Mouse (Mus musculus): ENCODE measurements around the gene Olfr366. TPM values are rescaled to one million over a fixed set of nuclear protein-coding genes. Genes with fewer than 3 reads are reported as not detected.
"Not testable (repeated sequence)": the region's sequence is repeated elsewhere in the genome, so short reads cannot be mapped to it uniquely, and the experiment has no call there.

Olfr366 gene
- not detected in 2 replicates for polyA plus RNA-seq (2012; ENCODE audit: insufficient read depth, low replicate concordance)

DNA sequence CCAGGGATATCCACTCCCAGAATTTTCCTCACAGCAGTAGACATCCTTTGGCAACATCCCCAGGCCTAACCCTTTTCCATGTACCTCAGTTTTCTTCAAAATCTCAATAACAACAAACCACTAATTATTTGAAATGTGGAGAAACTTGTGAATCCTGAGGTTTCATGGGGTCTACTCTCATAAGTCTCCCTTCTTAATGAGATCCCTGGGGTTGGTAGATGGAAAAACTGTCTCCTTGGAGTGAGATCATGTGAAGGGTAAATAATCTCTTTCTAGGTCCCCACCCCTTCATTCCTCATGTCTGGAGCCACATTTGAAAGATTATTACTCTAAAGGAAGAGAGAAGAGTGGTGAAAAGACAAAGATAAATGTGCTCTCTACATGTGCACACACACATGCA lies at the start of gene Olfr366:
Gene Olfr366, plus strand, starts transcription at position 301 of the 400 bp plus-strand sequence.
- no peak within 1 kb of the TSS for H3K4me3 ChIP-seq (replicated peaks)
- TF ChIP-seq FLI1 (IDR thresholded peaks at IDR 0.05; ENCODE audit: low read length) (no peak), GATA1 (IDR thresholded peaks at IDR 0.05; ENCODE audit: borderline replicate concordance, low read length) (no peak)
- H3K36me3 ChIP-seq (replicated peaks; ENCODE audit: low read length): no peaks in the 10 kb centered on the region
- peaks cover 4% of the 10 kb centered on the region; the same call in 1 of the 2 replicates for H3K9me3 ChIP-seq
- no peaks in the 10 kb centered on the region for H3K27me3 ChIP-seq (replicated peaks)
- no peaks in the 10 kb centered on the region for H3K4me1 ChIP-seq

- Histone ChIP-seq H3K36me3 (replicated peaks; ENCODE audit: low read length) (no peaks in the 10 kb centered on the region), H3K9me3 (peaks cover 4% of the 10 kb centered on the region; the same call in 1 of the 2 replicates), H3K27me3 (replicated peaks) (no peaks in the 10 kb centered on the region), H3K4me3 (replicated peaks) (no peak within 1 kb of the TSS), H3K4me1 (no peaks in the 10 kb centered on the region)
- TF ChIP-seq GATA1 (IDR thresholded peaks at IDR 0.05; ENCODE audit: borderline replicate concordance, low read length): no peak
- no peak for TF ChIP-seq FLI1 (IDR thresholded peaks at IDR 0.05; ENCODE audit: low read length)
These were observed 23.5 kb upstream of the Olfr366 start, which contains the start of gene Olfr365 for GRCm38 (mm10) chr2:37187898-37188297. TSS of gene Olfr365 (plus strand) at chr2:37188198.

GRCm38 (mm10) chr2:37261781-37262180 lies 50.4 kb downstream of the Olfr366 start:
- H3K4me1 ChIP-seq; H3K27me3 ChIP-seq (replicated peaks); H3K4me3 ChIP-seq (replicated peaks); H3K36me3 ChIP-seq (replicated peaks; ENCODE audit: low read length); H3K9me3 ChIP-seq: not testable (repeated sequence)

Other genes starting within 250 kb of the Olfr366 start
- not detected in 2 replicates for gene Olfr357, start 217.7 kb upstream of the Olfr366 start, polyA plus RNA-seq (2012; ENCODE audit: insufficient read depth, low replicate concordance)
- not detected in 2 replicates for gene Olfr358, start 202.2 kb upstream of the Olfr366 start, polyA plus RNA-seq (2012; ENCODE audit: insufficient read depth, low replicate concordance)
- gene Olfr360, start 145.8 kb upstream of the Olfr366 start, polyA plus RNA-seq (2012; ENCODE audit: insufficient read depth, low replicate concordance): not detected in 2 replicates
- not detected in 2 replicates for gene Olfr361, start 122.3 kb upstream of the Olfr366 start, polyA plus RNA-seq (2012; ENCODE audit: insufficient read depth, low replicate concordance)
- not detected in 2 replicates for gene Olfr362, start 93.7 kb upstream of the Olfr366 start, polyA plus RNA-seq (2012; ENCODE audit: insufficient read depth, low replicate concordance)
- gene Olfr364-ps1, start 72.3 kb upstream of the Olfr366 start, polyA plus RNA-seq (2012; ENCODE audit: insufficient read depth, low replicate concordance): not detected in 2 replicates
- gene Olfr365, start 23.4 kb upstream of the Olfr366 start, polyA plus RNA-seq (2012; ENCODE audit: insufficient read depth, low replicate concordance): not detected in 2 replicates
- not detected in 2 replicates for gene Olfr368, start 114.9 kb downstream of the Olfr366 start, polyA plus RNA-seq (2012; ENCODE audit: insufficient read depth, low replicate concordance)
- 12.0 TPM in 1 of 2 replicates, not detected in the other for gene Pdcl, start 147.8 kb downstream of the Olfr366 start, polyA plus RNA-seq (2012; ENCODE audit: insufficient read depth, low replicate concordance)
- 0.24 and 0.47 TPM in 2 replicates for gene Rc3h2, start 211.3 kb downstream of the Olfr366 start, polyA plus RNA-seq (2012; ENCODE audit: insufficient read depth, low replicate concordance)
- 0.06 and 0.82 TPM in 2 replicates for gene Zbtb26, start 231.6 kb downstream of the Olfr366 start, polyA plus RNA-seq (2012; ENCODE audit: insufficient read depth, low replicate concordance)
- gene Zbtb6, start 231.6 kb downstream of the Olfr366 start, polyA plus RNA-seq (2012; ENCODE audit: insufficient read depth, low replicate concordance): 0.06 TPM in 1 of 2 replicates, not detected in the other
- gene Rabgap1, start 231.7 kb downstream of the Olfr366 start, polyA plus RNA-seq (2012; ENCODE audit: insufficient read depth, low replicate concordance): 0.47 and 2.5 TPM in 2 replicates